Mouse (Mus musculus): Measurements from ENCODE around the gene Rad51. TPM values are rescaled to one million over a fixed set of nuclear protein-coding genes. Genes with fewer than 3 reads are reported as not detected.

Rad51 gene
- 90.9 and 94.1 TPM in 2 replicates for polyA plus RNA-seq (2016; fragmentation: Nextera tagmentation; extraction: Ambion mirVana)

DNA sequence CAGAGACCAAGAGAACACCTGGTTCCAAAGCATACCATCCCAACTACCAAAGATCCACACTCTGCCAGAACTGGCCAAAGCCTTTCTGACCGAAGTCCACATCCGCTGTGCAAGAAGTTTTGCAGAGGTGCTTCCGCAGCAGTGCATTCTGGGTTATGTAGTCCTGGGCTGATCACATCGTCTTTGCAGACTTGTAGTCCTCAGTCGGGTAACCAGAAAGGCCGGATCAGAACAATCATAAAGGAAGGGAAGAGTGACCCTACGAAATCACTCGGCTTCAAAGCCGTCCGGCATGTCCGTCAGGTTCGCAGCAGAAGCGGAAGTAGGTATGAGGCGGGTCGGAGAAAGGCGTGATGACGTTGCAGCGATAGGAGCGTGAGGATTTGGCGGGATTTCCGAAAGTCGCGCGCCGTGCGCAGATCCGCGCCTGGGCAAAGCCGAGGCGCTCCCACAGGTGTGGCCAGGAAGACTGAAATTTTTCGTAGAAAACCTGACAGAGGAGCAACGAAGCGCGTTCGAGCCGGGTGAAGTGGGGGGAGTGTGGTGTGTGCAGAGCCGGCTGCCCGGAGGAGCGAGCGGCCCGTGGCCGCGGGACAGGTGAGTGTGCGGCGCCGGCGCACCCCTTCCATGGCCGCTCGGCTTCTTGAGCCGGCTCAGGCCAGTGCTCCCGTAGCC lies at the start of gene Rad51:
TSS of gene Rad51 (plus strand) at position 356 of the 675 bp plus-strand sequence.
- no peaks in the 10 kb centered on the region for H3K9me3 ChIP-seq
- peak; percentile 90 for DNase-seq (ENCODE audit: low spot score)
- H3K36me3 ChIP-seq (replicated peaks) = peaks cover 46% of the 10 kb centered on the region
- peaks cover 14% of the 10 kb centered on the region for H3K4me1 ChIP-seq
- WGBS = under 1% methylated on average over 51 of the region's 51 CpGs
- H3K27me3 ChIP-seq (replicated peaks; ENCODE audit: low read depth, poor library complexity, severe bottlenecking) = no peaks in the 10 kb centered on the region
- H3K27ac ChIP-seq (replicated peaks) = peak within 1 kb of the TSS; percentile 86
- peak within 1 kb of the TSS; percentile 76 for H3K4me3 ChIP-seq

DNA sequence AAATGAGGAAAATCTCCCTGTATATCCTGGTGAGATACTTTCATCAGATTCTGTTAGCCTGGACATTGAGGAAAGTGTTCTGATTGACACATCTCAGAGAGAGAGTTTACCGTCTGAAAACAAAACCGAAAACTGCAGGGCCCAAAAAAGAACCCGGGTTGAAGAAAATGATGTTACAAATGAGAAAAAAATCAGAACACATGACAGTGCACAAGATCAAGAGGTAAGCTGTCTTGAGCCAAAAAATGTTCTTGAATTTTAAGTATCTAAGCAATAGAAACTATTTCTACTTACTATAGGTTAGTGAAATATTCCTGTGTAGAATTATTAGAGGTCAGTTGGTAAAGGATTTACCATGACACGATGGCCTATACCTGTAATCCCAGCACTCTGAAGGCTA lies 40.2 kb upstream of the Rad51 start:
- Histone ChIP-seq H3K27ac (replicated peaks) (no peak overlapping the region), H3K4me1 (no peaks in the 10 kb centered on the region), H3K9me3 (no peaks in the 10 kb centered on the region), H3K36me3 (replicated peaks) (peaks cover 73% of the 10 kb centered on the region), H3K4me3 (no peak overlapping the region), H3K27me3 (replicated peaks; ENCODE audit: low read depth, poor library complexity, severe bottlenecking) (no peaks in the 10 kb centered on the region)
- no peak for DNase-seq (ENCODE audit: low spot score)
- WGBS = 96% methylated on average over 4 of the region's 4 CpGs

DNA sequence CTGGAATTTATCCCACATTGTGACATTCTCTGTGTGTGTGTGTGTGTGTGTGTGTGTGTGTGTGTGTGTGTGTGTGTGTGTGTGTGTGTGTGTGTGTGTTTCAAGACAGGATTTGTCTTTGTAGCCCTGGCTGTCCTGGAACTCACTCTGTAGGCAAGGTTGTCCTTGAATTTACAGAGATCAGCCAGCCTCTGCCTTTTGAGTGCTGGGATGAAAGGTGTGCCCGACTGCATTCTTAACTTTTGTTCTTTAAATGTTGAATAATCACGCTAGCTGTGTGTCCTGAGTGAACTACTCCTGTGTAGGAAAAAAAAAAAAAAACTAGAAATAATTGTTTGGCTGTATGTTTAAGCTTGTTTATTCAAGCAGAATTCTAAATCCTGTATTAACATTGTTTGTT lies 26.4 kb upstream of the Rad51 start:
- H3K9me3 ChIP-seq = no peaks in the 10 kb centered on the region
- DNase-seq (ENCODE audit: low spot score) = no peak
- H3K4me1 ChIP-seq = no peaks in the 10 kb centered on the region
- no peak overlapping the region for H3K27ac ChIP-seq (replicated peaks)
- 89% methylated on average over 2 of the region's 2 CpGs for WGBS
- H3K4me3 ChIP-seq = no peak overlapping the region
- H3K36me3 ChIP-seq (replicated peaks) = peaks cover 81% of the 10 kb centered on the region
- H3K27me3 ChIP-seq (replicated peaks; ENCODE audit: low read depth, poor library complexity, severe bottlenecking) = no peaks in the 10 kb centered on the region

DNA sequence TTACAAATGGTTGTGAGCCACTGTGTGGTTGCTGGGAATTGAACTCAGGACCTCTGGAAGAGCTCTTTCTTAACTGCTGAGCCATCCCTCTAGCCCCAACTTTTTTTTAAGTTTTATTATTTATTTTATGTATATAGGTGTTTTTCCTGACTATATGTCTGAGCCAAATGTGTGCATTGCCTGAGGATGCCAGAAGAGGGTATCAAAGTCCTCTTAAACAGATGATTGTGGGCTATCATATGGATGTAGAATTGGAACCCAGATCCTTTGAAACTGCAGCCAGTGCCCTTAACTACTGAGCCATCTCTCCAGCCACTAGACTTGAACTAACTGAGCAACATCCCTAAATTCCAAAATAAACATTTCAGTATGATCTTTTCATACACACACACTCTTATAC lies 11.0 kb upstream of the Rad51 start:
- no peak overlapping the region for H3K4me3 ChIP-seq
- H3K27ac ChIP-seq (replicated peaks) = no peak overlapping the region
- no peaks in the 10 kb centered on the region for H3K4me1 ChIP-seq
- no peak for DNase-seq (ENCODE audit: low spot score)
- peaks cover 75% of the 10 kb centered on the region for H3K36me3 ChIP-seq (replicated peaks)
- H3K27me3 ChIP-seq (replicated peaks; ENCODE audit: low read depth, poor library complexity, severe bottlenecking) = no peaks in the 10 kb centered on the region
- no peaks in the 10 kb centered on the region for H3K9me3 ChIP-seq

DNA sequence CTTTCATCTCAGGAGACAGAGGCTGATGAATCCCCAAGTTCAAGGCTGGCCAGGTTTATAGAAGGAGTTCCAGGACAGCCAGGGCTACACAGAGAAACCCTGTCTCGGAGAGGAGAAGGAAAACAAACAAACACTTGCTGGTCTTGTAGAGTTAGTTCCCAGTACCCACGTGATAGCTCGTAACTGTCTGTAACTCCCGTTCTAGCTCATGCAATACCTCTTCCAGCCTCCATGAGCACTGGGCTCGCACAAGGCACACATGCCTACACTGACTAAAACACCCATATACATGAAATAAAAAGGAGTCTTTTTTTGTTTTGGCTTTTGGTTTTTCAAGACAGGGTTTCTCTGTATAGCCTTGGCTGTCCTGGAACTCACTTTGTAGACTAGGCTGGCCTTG lies 6.0 kb upstream of the Rad51 start:
- H3K4me3 ChIP-seq = no peak overlapping the region
- no peak for DNase-seq (ENCODE audit: low spot score)
- no peaks in the 10 kb centered on the region for H3K4me1 ChIP-seq
- no peak overlapping the region for H3K27ac ChIP-seq (replicated peaks)
- no peaks in the 10 kb centered on the region for H3K9me3 ChIP-seq
- H3K36me3 ChIP-seq (replicated peaks) = peaks cover 69% of the 10 kb centered on the region
- WGBS = 78% methylated on average over 5 of the region's 5 CpGs
- no peaks in the 10 kb centered on the region for H3K27me3 ChIP-seq (replicated peaks; ENCODE audit: low read depth, poor library complexity, severe bottlenecking)

DNA sequence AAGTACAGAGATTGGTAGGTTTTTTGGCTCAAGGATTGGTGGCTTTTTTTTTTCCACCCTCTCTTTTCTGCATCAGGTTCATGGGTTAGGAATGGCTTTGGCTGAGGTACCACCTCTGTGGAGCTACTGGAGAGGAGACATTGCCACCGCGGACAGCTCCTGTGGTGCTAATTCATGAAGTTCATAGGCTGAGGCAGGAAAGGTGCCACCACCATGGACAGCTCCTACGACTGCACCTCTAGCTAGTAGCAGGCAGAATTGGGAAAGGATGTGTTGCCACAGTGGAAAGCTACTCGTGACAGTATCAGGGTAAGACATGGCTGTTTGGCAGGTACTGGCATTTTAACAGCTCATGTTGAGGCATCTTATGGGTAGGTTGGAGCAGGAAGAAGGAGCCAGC lies 4.0 kb upstream of the Rad51 start:
- Histone ChIP-seq H3K36me3 (replicated peaks) (peaks cover 49% of the 10 kb centered on the region), H3K27ac (replicated peaks) (no peak overlapping the region), H3K27me3 (replicated peaks; ENCODE audit: low read depth, poor library complexity, severe bottlenecking) (no peaks in the 10 kb centered on the region), H3K4me1 (peaks cover 7% of the 10 kb centered on the region), H3K4me3 (no peak overlapping the region), H3K9me3 (no peaks in the 10 kb centered on the region)
- 60% methylated on average over 4 of the region's 4 CpGs for WGBS
- peak; percentile 62 for DNase-seq (ENCODE audit: low spot score)

DNA sequence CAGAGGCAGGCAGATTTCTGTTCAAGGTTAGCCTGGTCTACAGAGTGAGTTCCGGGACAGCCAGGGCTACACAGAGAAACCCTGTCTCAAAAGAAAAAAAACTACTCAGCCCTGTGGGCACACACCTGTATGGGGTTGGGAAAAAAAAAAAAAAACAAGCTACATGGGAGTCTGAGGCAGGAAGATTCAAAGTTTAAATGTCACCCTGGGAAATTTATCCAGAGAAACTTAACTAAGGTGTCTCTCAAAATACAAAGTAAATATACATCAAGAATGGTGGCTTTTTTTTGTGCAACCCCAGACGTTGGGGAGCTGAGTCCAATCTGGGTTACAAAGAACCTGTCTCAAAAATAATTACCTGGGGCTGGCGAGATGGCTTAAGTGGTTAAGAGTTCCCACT lies 1.5 kb upstream of the Rad51 start:
- Histone ChIP-seq H3K4me1 (peaks cover 14% of the 10 kb centered on the region), H3K27ac (replicated peaks) (no peak overlapping the region), H3K4me3 (no peak overlapping the region), H3K36me3 (replicated peaks) (peaks cover 41% of the 10 kb centered on the region), H3K9me3 (no peaks in the 10 kb centered on the region), H3K27me3 (replicated peaks; ENCODE audit: low read depth, poor library complexity, severe bottlenecking) (no peaks in the 10 kb centered on the region)
- DNase-seq (ENCODE audit: low spot score) = no peak
- 87% methylated on average over 3 of the region's 3 CpGs for WGBS

DNA sequence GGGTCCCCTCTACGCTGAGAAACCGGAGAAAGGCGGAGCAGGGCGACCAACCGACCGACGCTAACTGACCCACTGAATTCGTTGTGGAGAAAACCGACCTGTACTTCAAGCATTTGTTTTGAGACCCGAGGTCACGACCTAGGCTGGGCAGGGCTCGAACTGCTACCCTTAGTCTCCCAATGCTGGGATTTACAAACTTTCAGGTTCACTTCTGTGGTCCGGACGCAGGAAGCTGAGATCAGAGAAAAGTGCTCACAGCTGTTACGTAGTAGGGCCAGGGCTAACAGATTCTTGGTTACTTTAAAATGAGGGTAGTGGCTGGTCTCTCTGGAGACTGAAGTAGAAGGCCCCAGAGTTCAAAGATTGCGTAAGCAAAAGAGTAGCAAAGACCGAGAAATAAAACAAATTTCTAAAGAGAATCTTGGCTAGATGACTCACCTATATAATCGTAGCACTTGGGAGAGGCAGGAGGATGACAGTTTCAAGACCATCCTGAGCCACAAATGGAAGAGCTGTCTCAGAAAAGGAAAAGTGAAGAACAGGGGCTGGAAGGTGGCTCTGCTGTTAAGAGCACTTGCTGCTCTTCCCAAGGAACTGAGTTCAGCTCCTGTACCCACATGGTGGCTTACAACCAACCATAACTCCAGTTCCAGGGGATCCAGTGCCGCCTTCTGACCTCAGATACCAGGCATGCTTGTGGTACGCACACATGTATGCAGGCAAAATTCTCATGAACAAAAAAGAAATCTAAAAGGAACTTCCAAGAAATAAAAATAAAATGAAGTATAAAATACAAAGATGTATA lies 730 bp downstream of the Rad51 start:
- no peaks in the 10 kb centered on the region for H3K27me3 ChIP-seq (replicated peaks; ENCODE audit: low read depth, poor library complexity, severe bottlenecking)
- DNase-seq (ENCODE audit: low spot score) = no peak
- H3K27ac ChIP-seq (replicated peaks) = peak overlapping the region; percentile 86
- peaks cover 14% of the 10 kb centered on the region for H3K4me1 ChIP-seq
- peaks cover 46% of the 10 kb centered on the region for H3K36me3 ChIP-seq (replicated peaks)
- H3K9me3 ChIP-seq = no peaks in the 10 kb centered on the region
- H3K4me3 ChIP-seq = peak overlapping the region; percentile 76
- 16% methylated on average over 20 of the region's 20 CpGs for WGBS

DNA sequence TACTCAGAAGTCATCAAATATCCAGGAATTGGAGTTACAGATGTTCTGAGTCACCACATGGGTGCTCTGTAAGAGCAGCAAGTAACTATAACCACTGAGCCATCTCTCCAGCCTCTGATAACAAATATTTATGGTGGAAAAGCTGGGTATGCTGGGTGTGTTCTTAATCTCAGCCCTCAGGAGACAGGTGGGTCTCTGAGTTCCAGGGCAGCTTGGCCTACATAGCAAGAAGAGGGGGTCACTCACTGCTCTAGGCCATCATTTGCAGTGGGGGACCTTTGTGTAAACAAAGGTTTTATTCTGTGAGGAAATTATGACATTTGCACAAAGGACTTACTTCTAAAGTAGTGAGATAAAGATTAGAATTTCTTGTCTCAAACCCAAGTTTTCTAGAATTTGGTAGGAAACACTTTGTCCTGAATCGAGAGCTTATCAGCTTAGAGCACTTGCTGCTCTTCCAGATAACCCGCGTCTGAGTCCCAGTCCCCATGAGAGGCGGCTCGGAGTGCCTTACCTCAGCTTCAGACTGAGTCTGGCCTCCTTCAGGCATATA lies 23.8 kb downstream of the Rad51 start:
- Histone ChIP-seq H3K36me3 (replicated peaks) (peaks cover 99% of the 10 kb centered on the region), H3K27me3 (replicated peaks; ENCODE audit: low read depth, poor library complexity, severe bottlenecking) (no peaks in the 10 kb centered on the region), H3K4me1 (no peaks in the 10 kb centered on the region), H3K27ac (replicated peaks) (no peak overlapping the region), H3K9me3 (no peaks in the 10 kb centered on the region), H3K4me3 (no peak overlapping the region)
- no peak for DNase-seq (ENCODE audit: low spot score)
- WGBS = 85% methylated on average over 5 of the region's 5 CpGs

DNA sequence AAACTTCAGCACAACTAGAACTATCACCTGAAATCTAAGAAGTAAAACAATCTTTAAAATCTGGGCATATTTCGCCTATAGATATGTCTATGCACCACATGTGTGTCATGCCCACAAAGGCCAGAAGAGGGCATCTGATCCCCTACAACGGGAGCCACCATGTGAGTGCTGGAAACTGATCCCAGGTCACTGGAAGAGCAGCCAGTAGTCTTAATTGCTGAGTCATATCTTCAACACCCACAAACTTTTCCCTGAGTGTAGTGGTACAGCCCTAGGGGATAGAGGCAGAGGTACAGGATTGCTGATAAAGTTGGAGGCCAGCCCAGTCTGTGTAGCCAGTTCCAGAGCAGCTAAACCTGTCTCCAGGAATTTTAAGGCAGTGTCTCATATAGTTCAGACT lies 32.6 kb downstream of the Rad51 start:
- Histone ChIP-seq H3K9me3 (peaks cover 4% of the 10 kb centered on the region; the same call in 1 of the 2 replicates), H3K4me1 (no peaks in the 10 kb centered on the region), H3K36me3 (replicated peaks) (peaks cover 98% of the 10 kb centered on the region), H3K27ac (replicated peaks) (no peak overlapping the region), H3K27me3 (replicated peaks; ENCODE audit: low read depth, poor library complexity, severe bottlenecking) (no peaks in the 10 kb centered on the region), H3K4me3 (no peak overlapping the region)
- WGBS = 81% methylated on average over 2 of the region's 2 CpGs
- DNase-seq (ENCODE audit: low spot score) = no peak

DNA sequence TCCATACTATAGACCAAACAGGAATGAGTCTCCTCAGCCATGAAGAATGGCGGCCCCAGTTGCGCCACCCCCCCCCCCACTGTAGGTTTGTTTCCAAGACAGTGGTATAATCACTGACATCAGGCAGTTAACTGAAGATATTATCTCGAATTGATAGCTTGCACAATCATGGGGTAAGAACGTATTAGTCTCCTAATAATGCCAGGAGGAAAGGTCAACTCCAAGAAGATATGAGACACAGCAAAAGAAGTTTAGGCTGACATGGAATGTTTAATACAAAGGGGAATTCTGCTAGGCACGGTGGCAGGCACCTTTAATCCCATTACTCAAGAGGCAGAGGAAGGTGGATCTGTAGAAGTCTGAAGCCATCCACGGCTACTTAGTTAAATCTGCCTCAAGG lies 33.8 kb downstream of the Rad51 start:
- no peak for DNase-seq (ENCODE audit: low spot score)
- WGBS = 92% methylated on average over 6 of the region's 6 CpGs
- no peaks in the 10 kb centered on the region for H3K27me3 ChIP-seq (replicated peaks; ENCODE audit: low read depth, poor library complexity, severe bottlenecking)
- H3K9me3 ChIP-seq = peaks cover 4% of the 10 kb centered on the region; the same call in 1 of the 2 replicates
- H3K4me3 ChIP-seq = no peak overlapping the region
- no peaks in the 10 kb centered on the region for H3K4me1 ChIP-seq
- H3K27ac ChIP-seq (replicated peaks) = no peak overlapping the region
- peaks cover 98% of the 10 kb centered on the region for H3K36me3 ChIP-seq (replicated peaks)

DNA sequence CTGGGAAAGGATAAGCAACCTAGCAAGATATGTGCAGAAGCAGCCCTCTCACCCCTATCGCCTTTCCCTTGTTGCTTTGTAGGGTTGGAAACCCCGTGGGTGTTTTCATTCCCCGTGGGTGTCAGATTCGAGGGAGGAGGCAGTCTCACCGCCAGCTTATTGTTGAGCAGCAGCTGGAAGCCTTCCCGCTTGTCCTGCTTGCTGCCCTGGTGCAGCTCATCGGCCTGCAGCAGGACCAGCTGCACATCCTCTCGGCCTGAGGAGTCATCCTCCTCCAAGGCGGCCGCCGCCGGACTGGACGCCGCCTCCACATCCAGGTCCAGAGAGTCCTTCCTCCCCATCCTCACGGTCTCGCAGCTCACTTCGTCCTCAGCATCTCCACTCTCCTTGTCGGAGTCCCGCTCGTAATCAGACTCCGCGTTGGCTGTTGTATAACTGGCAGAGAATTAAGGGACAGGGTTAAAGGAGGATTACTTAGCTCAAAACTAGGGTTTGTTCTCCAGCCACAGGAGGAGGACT lies 34.6 kb downstream of the Rad51 start:
- WGBS = 83% methylated on average over 22 of the region's 22 CpGs
- Histone ChIP-seq H3K4me3 (no peak overlapping the region), H3K9me3 (peaks cover 4% of the 10 kb centered on the region; the same call in 1 of the 2 replicates), H3K36me3 (replicated peaks) (peaks cover 98% of the 10 kb centered on the region), H3K27ac (replicated peaks) (no peak overlapping the region), H3K4me1 (no peaks in the 10 kb centered on the region), H3K27me3 (replicated peaks; ENCODE audit: low read depth, poor library complexity, severe bottlenecking) (no peaks in the 10 kb centered on the region)
- DNase-seq (ENCODE audit: low spot score) = no peak
